Mouse (Mus musculus) heart, embryonic 12.5 days (tissue): Measurements from ENCODE around the gene Mettl24. TPM values are rescaled to one million over a fixed set of nuclear protein-coding genes. Genes with fewer than 3 reads are reported as not detected.
A peak's percentile ranks its signal among the peaks of the same experiment; 100 is the strongest.
"Not testable (repeated sequence)": the region's sequence is repeated elsewhere in the genome, so short reads cannot be mapped to it uniquely, and the experiment has no call there.

Experiments
- ATAC-seq: fragments of 200-750 bp; cut with Nextera tagmentation; 2 replicates; pipeline ENCODE4 v1.8.0; 2017; ENCODE audit warnings: moderate TSS enrichment, moderate library complexity; ENCODE audit not compliant: insufficient number of reproducible peaks, low FRiP score
- H3K27ac ChIP-seq: fragments of 300-500 bp; sonication (generic); 2 replicates; pipeline ENCODE4 v1.5.1; 2016; ENCODE audit warnings: mild to moderate bottlenecking, moderate library complexity; ENCODE audit not compliant: poor library complexity, severe bottlenecking
- H3K27me3 ChIP-seq: fragments of 300-500 bp; sonication (generic); replicated peaks from 2 replicates; pipeline ENCODE4 v1.6.1; 2016; ENCODE audit warnings: mild to moderate bottlenecking, moderate library complexity
- H3K36me3 ChIP-seq: fragments of 300-500 bp; sonication (generic); 2 replicates; pipeline ENCODE4 v1.6.1; 2016; ENCODE audit warnings: mild to moderate bottlenecking, moderate library complexity
- H3K4me1 ChIP-seq: fragments of 300-500 bp; sonication (generic); replicated peaks from 2 replicates; pipeline ENCODE4 v1.6.1; 2016; ENCODE audit warnings: mild to moderate bottlenecking
- H3K4me2 ChIP-seq: fragments of 300-500 bp; sonication (generic); 2 replicates; pipeline ENCODE4 v1.6.1; 2016; ENCODE audit warnings: mild to moderate bottlenecking, moderate library complexity
- H3K4me3 ChIP-seq: fragments of 300-500 bp; sonication (generic); 2 replicates; pipeline ENCODE4 v1.5.1; 2016; ENCODE audit warnings: mild to moderate bottlenecking
- H3K9ac ChIP-seq: fragments of 300-500 bp; sonication (generic); 2 replicates; pipeline ENCODE4 v1.6.1; 2016; ENCODE audit warnings: mild to moderate bottlenecking, moderate library complexity
- H3K9me3 ChIP-seq: fragments of 300-500 bp; sonication (generic); replicated peaks from 2 replicates; pipeline ENCODE4 v1.6.1; 2016; ENCODE audit warnings: mild to moderate bottlenecking, moderate library complexity
- WGBS: fragments of 180-500 bp; shearing (Covaris S2); methylation state at CpG from one replicate; pipeline ENCODE4 v1.1.7; 2016; 5-methylcytosine and 5-hydroxymethylcytosine counted together
- polyA plus RNA-seq: library from polyadenylated mRNA; unstranded; fragments of >200 nt; fragmentation: Nextera tagmentation; extraction: Ambion mirVana; gene quantifications from 2 replicates; pipeline ENCODE4 v1.2.1, GENCODE M21; 2016

Gene Mettl24
- polyA plus RNA-seq, 1 experiment from 2014 or later: 2.5 TPM

GRCm38 (mm10) chr10:40736172-40736571, 53.1 kb downstream of the Mettl24 start:
- Histone ChIP-seq H3K9ac (no peak overlapping the region), H3K27me3 (no peaks in the 10 kb centered on the region), H3K9me3 (no peaks in the 10 kb centered on the region), H3K4me3 (no peak overlapping the region), H3K36me3 (no peaks in the 10 kb centered on the region), H3K27ac (no peak overlapping the region), H3K4me1 (peaks cover 35% of the 10 kb centered on the region), H3K4me2 (no peak overlapping the region)
- 55% methylated on average over 6 of the region's 6 CpGs for WGBS
- ATAC-seq: no peak

- Histone ChIP-seq H3K9ac (no peak overlapping the region; the same call in 1 of the 2 replicates), H3K4me3 (peak overlapping the region; percentile 32)
- WGBS: 31% methylated on average over 22 of the region's 22 CpGs
These were observed 54.4 kb downstream of the Mettl24 start for GRCm38 (mm10) chr10:40737274-40738112.

GRCm38 (mm10) chr10:40740696-40741095, 57.6 kb downstream of the Mettl24 start:
- WGBS: 25% methylated on average over 3 of the region's 3 CpGs
- H3K27ac ChIP-seq: no peak overlapping the region
- no peak for ATAC-seq
- H3K9me3 ChIP-seq: no peaks in the 10 kb centered on the region
- no peak overlapping the region for H3K4me2 ChIP-seq
- H3K9ac ChIP-seq: no peak overlapping the region
- H3K4me1 ChIP-seq: peaks cover 36% of the 10 kb centered on the region
- no peaks in the 10 kb centered on the region for H3K27me3 ChIP-seq
- no peaks in the 10 kb centered on the region for H3K36me3 ChIP-seq
- no peak overlapping the region for H3K4me3 ChIP-seq

More at GRCm38 (mm10) chr10:40737274-40738112, 54.4 kb downstream of the Mettl24 start:
- Histone ChIP-seq H3K4me1 (peaks cover 36% of the 10 kb centered on the region), H3K9me3 (no peaks in the 10 kb centered on the region), H3K27ac (peak overlapping the region; percentile 68), H3K4me2 (peak overlapping the region; percentile 72), H3K27me3 (no peaks in the 10 kb centered on the region), H3K36me3 (no peaks in the 10 kb centered on the region)
- ATAC-seq: 0 out of 2 replicates have a peak, but pooled peaks have one; percentile 18

GRCm38 (mm10) chr10:40750293-40751047, 67.4 kb downstream of the Mettl24 start:
- no peak overlapping the region for H3K4me2 ChIP-seq
- no peak overlapping the region for H3K27ac ChIP-seq
- no peak overlapping the region for H3K4me3 ChIP-seq
- no peaks in the 10 kb centered on the region for H3K36me3 ChIP-seq
- peaks cover 6% of the 10 kb centered on the region; the same call in 1 of the 2 replicates for H3K4me1 ChIP-seq
- 49% methylated on average over 10 of the region's 10 CpGs for WGBS
- no peaks in the 10 kb centered on the region for H3K9me3 ChIP-seq
- ATAC-seq: no peak
- H3K9ac ChIP-seq: no peak overlapping the region
- no peaks in the 10 kb centered on the region for H3K27me3 ChIP-seq

GRCm38 (mm10) chr10:40751157-40751556, 68.1 kb downstream of the Mettl24 start:
- H3K4me1 ChIP-seq: peaks cover 6% of the 10 kb centered on the region; the same call in 1 of the 2 replicates
- no peak overlapping the region for H3K4me3 ChIP-seq
- no peak for ATAC-seq
- no peaks in the 10 kb centered on the region for H3K36me3 ChIP-seq
- H3K27me3 ChIP-seq: no peaks in the 10 kb centered on the region
- no peak overlapping the region for H3K27ac ChIP-seq
- H3K4me2 ChIP-seq: no peak overlapping the region
- H3K9me3 ChIP-seq: no peaks in the 10 kb centered on the region
- WGBS: 74% methylated on average over 13 of the region's 13 CpGs
- no peak overlapping the region for H3K9ac ChIP-seq

- ATAC-seq: no peak
- Histone ChIP-seq H3K27me3 (no peaks in the 10 kb centered on the region), H3K27ac (no peak overlapping the region), H3K9ac (no peak overlapping the region), H3K4me3 (no peak overlapping the region), H3K36me3 (no peaks in the 10 kb centered on the region), H3K4me1 (peaks cover 11% of the 10 kb centered on the region; the same call in 1 of the 2 replicates), H3K9me3 (no peaks in the 10 kb centered on the region), H3K4me2 (no peak overlapping the region)
- WGBS: 71% methylated on average over 3 of the region's 3 CpGs
These were observed 70.0 kb downstream of the Mettl24 start for GRCm38 (mm10) chr10:40753036-40753435.

GRCm38 (mm10) chr10:40758171-40759010, 75.3 kb downstream of the Mettl24 start:
- no peaks in the 10 kb centered on the region for H3K27me3 ChIP-seq
- ATAC-seq: peak; percentile 48; the same call in 1 of the 2 replicates
- H3K27ac ChIP-seq: peak overlapping the region; percentile 74
- 0 out of 2 replicates have a peak overlapping the region, but pooled peaks have one; percentile 24 for H3K9ac ChIP-seq
- no peak overlapping the region for H3K4me3 ChIP-seq
- peak overlapping the region; percentile 24; the same call in 1 of the 2 replicates for H3K4me2 ChIP-seq
- no peaks in the 10 kb centered on the region for H3K9me3 ChIP-seq
- peaks cover 17% of the 10 kb centered on the region for H3K4me1 ChIP-seq
- WGBS: 46% methylated on average over 11 of the region's 11 CpGs
- no peaks in the 10 kb centered on the region for H3K36me3 ChIP-seq

GRCm38 (mm10) chr10:40759391-40760194, 76.5 kb downstream of the Mettl24 start:
- H3K9me3 ChIP-seq, H3K4me2 ChIP-seq, ATAC-seq, H3K9ac ChIP-seq, H3K27ac ChIP-seq, H3K27me3 ChIP-seq, H3K4me3 ChIP-seq, H3K36me3 ChIP-seq: not testable (repeated sequence)
- H3K4me1 ChIP-seq: peaks cover 17% of the 10 kb centered on the region
- 92% methylated on average over 23 of the region's 23 CpGs for WGBS

GRCm38 (mm10) chr10:40760195-40761009, 77.3 kb downstream of the Mettl24 start:
- Histone ChIP-seq H3K27me3 (no peaks in the 10 kb centered on the region), H3K9me3 (no peaks in the 10 kb centered on the region), H3K4me2 (no peak overlapping the region), H3K36me3 (no peaks in the 10 kb centered on the region), H3K4me1 (peaks cover 17% of the 10 kb centered on the region), H3K9ac (no peak overlapping the region), H3K27ac (no peak overlapping the region), H3K4me3 (no peak overlapping the region)
- WGBS: 75% methylated on average over 9 of the region's 9 CpGs
- no peak for ATAC-seq
